Mouse (Mus musculus): ENCODE measurements at regions not wholly inside any gene's neighbourhood (a gene's known extent, or its start where the extent isn't known, plus 50 kb on each side); places are given as distances from the start of the nearest gene placed in this dataset.

DNA sequence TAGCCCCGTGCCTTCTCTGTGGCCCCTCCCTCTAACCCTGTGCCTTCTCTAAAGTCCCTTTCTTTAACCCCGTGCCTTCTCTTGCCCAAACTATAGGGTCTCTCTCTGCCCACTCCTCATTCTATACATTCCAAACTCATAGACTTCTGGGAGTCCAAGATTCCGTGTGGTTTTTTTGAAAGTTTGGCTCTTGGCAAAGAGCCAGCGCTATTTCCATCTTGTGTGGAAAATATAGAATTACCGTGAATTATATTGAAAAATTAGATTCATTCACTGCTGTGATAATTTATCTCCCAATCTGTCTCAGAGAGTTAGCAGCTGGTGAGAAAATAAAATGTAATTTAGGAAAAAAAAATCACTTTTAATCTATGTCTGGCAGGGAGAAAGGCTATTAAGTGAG is 234.6 kb downstream of the CK137956 start:
- TF ChIP-seq CTCF (conservative IDR thresholded peaks at IDR 0.05; ENCODE audit: insufficient read depth, insufficient read length, low read depth, low read length) (no peak), POLR2A (IDR thresholded peaks at IDR 0.05; ENCODE audit: low read depth, low read length) (no peak)

Measured in kidney, adult 2 months (tissue).